Mouse (Mus musculus) liver, adult 2 months (tissue): ENCODE measurements around the gene Naa11.

Source experiments
- CTCF ChIP-seq: fragments of 200-500 bp; IDR thresholded peaks from 2 replicates; pipeline ENCODE4 v1.5.1; 2011; ENCODE audit warnings: low read depth, low read length, control low read depth
- POLR2A ChIP-seq: fragments of 200-500 bp; IDR thresholded peaks from 2 replicates; pipeline ENCODE4 v1.6.1; 2011; ENCODE audit warnings: low read length, control low read depth; ENCODE audit not compliant: insufficient read depth; ENCODE audit errors: extremely low read depth

- TF ChIP-seq CTCF (no peak), POLR2A (no peak)
Measured at GRCm38 (mm10) chr5:97379976-97380375, 12.2 kb downstream of the Naa11 start.
